In the genomic region with DNA sequence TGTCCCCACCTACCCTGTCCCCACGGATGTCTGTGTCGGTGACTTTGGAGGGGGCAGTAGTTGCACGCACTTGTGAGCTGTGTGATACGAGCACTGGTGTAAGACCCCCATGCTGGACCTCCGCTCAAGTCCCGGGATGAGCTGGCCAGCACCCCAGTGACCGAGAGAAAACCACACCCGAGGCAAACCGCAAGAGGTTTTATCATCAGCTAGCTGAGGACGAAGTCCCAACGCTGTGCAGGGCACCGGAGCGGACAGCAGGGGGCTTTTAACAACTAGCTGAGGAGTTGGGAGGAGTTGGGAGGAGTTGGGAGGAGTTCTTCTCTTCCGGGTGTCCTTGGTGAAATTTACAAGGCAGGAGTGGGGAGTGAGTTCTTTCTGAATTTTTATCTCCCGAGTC, we compare ENCODE assay signal across 8 mouse cellular contexts. TPM values are rescaled to one million over a fixed set of nuclear protein-coding genes. Genes with fewer than 3 reads are reported as not detected.
A peak's percentile ranks its signal among the peaks of the same experiment; 100 is the strongest.
DNase-seq lines count a peak whose midpoint lies in the region; TF ChIP-seq lines count a peak whose summit lies in the region.

No protein-coding gene starts in this region.

- H3K4me3 ChIP-seq in forebrain, embryonic 10.5 days: peak overlapping the region; percentile 81
- peak overlapping the region; percentile 48 for H3K4me3 ChIP-seq in small intestine, adult 2 months (ENCODE audit: low read depth, low read length)

- DNase-seq in right cerebral cortex, postnatal 10 days (ENCODE audit: low spot score in 2 of 2): peak; percentile 71 to 80
- no peak for DNase-seq in right cerebral cortex, postnatal 25 days
- peak; percentile 50 for DNase-seq in forebrain, embryonic 10.5 days (ENCODE audit: extremely low spot score, low spot score)
- peak; percentile 80 to 86 for DNase-seq in heart, postnatal 10 days
- peak; percentile 83 for DNase-seq in kidney, postnatal 14 days
- DNase-seq in lung, postnatal 25 days (ENCODE audit: low spot score): peak; percentile 78
- DNase-seq in cerebellum, adult 11-12 months: no peak

- TF ChIP-seq POLR2A in small intestine, adult 2 months (IDR thresholded peaks at IDR 0.05; ENCODE audit: low read depth, low read length): no peak

- no peaks in the 10 kb centered on the region for H3K27me3 ChIP-seq in forebrain, embryonic 10.5 days (ENCODE audit: poor library complexity, severe bottlenecking)
- no peaks in the 10 kb centered on the region for H3K27me3 ChIP-seq in small intestine, adult 2 months (ENCODE audit: control insufficient read depth, insufficient read depth, low read length)

- peak overlapping the region; percentile 60; the same call in 1 of the 2 replicates for H3K27ac ChIP-seq in forebrain, embryonic 10.5 days
- 0 out of 2 replicates have a peak overlapping the region, but pooled peaks have one; percentile 30 for H3K27ac ChIP-seq in small intestine, adult 2 months (ENCODE audit: insufficient read depth, low read depth, low read length)

- no peaks in the 10 kb centered on the region for H3K9me3 ChIP-seq in forebrain, embryonic 10.5 days

- WGBS in forebrain, embryonic 10.5 days: 41% methylated on average over 15 of the region's 15 CpGs
- WGBS in small intestine, adult 2 months: 6% methylated on average over 15 of the region's 15 CpGs

- H3K36me3 ChIP-seq in forebrain, embryonic 10.5 days (replicated peaks): peaks cover 33% of the 10 kb centered on the region
- no peaks in the 10 kb centered on the region for H3K36me3 ChIP-seq in small intestine, adult 2 months (ENCODE audit: control insufficient read depth, insufficient read depth, low read length)

- intact Hi-C loops in heart, postnatal 10 days (cut with DNase I): no loop called here

- H3K4me1 ChIP-seq in forebrain, embryonic 10.5 days: peaks cover 46% of the 10 kb centered on the region
- H3K4me1 ChIP-seq in small intestine, adult 2 months (ENCODE audit: control insufficient read depth, insufficient read depth, insufficient read length, low read length): peaks cover 14% of the 10 kb centered on the region

- TF ChIP-seq CTCF in small intestine, adult 2 months (IDR thresholded peaks at IDR 0.05; ENCODE audit: extremely low read depth, insufficient read length, insufficient replicate concordance, low read depth, low read length): peak; percentile 51; the same call in 1 of the 2 replicates

RNA-seq across cellular contexts. Expression of a gene that starts 2.0 kb away (rescaled TPM):
- polyA plus RNA-seq in forebrain, embryonic 10.5 days (2016; fragmentation: Nextera tagmentation; extraction: Ambion mirVana): 30.3 and 32.8 TPM in 2 replicates
- 1 to 10 TPM in 1 of 2 experiments, under 1 TPM in 1; 0.60 to 1.1 TPM for total RNA-seq in heart, postnatal 10 days (2021)
- polyA plus RNA-seq in small intestine, adult 2 months (2012; rRNA removed): 0.08 and 0.44 TPM in 2 replicates

RNA-seq across cellular contexts. Expression of a gene that starts 16.3 kb away (rescaled TPM):
- 2.7 and 3.1 TPM in 2 replicates for polyA plus RNA-seq in forebrain, embryonic 10.5 days (2016; fragmentation: Nextera tagmentation; extraction: Ambion mirVana)
- 10 to 100 TPM in 1 of 2 experiments, 1 to 10 TPM in 1; 9.5 to 12.7 TPM for total RNA-seq in heart, postnatal 10 days (2021)
- 31.2 and 45.7 TPM in 2 replicates for polyA plus RNA-seq in small intestine, adult 2 months (2012; rRNA removed)

RNA-seq across cellular contexts. Expression of a gene that starts 22.4 kb away (rescaled TPM):
- 113 and 115 TPM in 2 replicates for polyA plus RNA-seq in forebrain, embryonic 10.5 days (2016; fragmentation: Nextera tagmentation; extraction: Ambion mirVana)
- total RNA-seq in heart, postnatal 10 days (2021): 100 to 1,000 TPM; 159 to 165 TPM
- 39.4 and 55.7 TPM in 2 replicates for polyA plus RNA-seq in small intestine, adult 2 months (2012; rRNA removed)

RNA-seq across cellular contexts. Expression of a gene that starts 39.2 kb away (rescaled TPM):
- polyA plus RNA-seq in forebrain, embryonic 10.5 days (2016; fragmentation: Nextera tagmentation; extraction: Ambion mirVana): 8.3 and 9.3 TPM in 2 replicates
- total RNA-seq in heart, postnatal 10 days (2021): 10 to 100 TPM; 38.2 to 45.2 TPM
- 4.5 and 4.8 TPM in 2 replicates for polyA plus RNA-seq in small intestine, adult 2 months (2012; rRNA removed)

RNA-seq across cellular contexts. Expression of a gene that starts 44.7 kb away (rescaled TPM):
- 2,040 and 2,174 TPM in 2 replicates for polyA plus RNA-seq in forebrain, embryonic 10.5 days (2016; fragmentation: Nextera tagmentation; extraction: Ambion mirVana)
- 100 to 1,000 TPM; 131 to 137 TPM for total RNA-seq in heart, postnatal 10 days (2021)
- 1.9 and 9.8 TPM in 2 replicates for polyA plus RNA-seq in small intestine, adult 2 months (2012; rRNA removed)

Comparison
In these comparisons a context has a peak if more than half of its experiments do, and no peak if none do; other contexts are left out.
1. DNase-seq: peak in right cerebral cortex, postnatal 10 days (2 of 2), forebrain, embryonic 10.5 days (single experiment), heart, postnatal 10 days (2 of 2), kidney, postnatal 14 days (single experiment) and lung, postnatal 25 days (single experiment); none in right cerebral cortex, postnatal 25 days (single experiment) and cerebellum, adult 11-12 months (single experiment).
2. RNA of a gene that starts 2.0 kb away (polyA plus RNA-seq): 30.3 to 32.8 TPM in forebrain, embryonic 10.5 days; 0.08 to 0.44 TPM in small intestine, adult 2 months; every median in the first group is over 10 times any median in the second.